Mouse (Mus musculus): ENCODE data around the gene Rffl.

GRCm38 (mm10) chr11:82889524-82890341, 18.7 kb upstream of the Rffl start:
- TF ChIP-seq CTCF (IDR thresholded peaks at IDR 0.05; ENCODE audit: borderline replicate concordance, insufficient read depth, low read depth, low read length), result no peak
- TF ChIP-seq POLR2A (IDR thresholded peaks at IDR 0.05; ENCODE audit: borderline replicate concordance, insufficient read depth, low read length), result no peak

Data from cerebellum, adult 2 months (tissue).